Mouse (Mus musculus) ZHBTc4 (cell line): Measurements from ENCODE around the gene Grk3.

ENCODE experiments used
- DNase-seq: peaks from one replicate; pipeline ENCODE4 v3.0.0-alpha.2; 2011; ENCODE audit warnings: low read depth, low spot score

Gene Grk3

DNA sequence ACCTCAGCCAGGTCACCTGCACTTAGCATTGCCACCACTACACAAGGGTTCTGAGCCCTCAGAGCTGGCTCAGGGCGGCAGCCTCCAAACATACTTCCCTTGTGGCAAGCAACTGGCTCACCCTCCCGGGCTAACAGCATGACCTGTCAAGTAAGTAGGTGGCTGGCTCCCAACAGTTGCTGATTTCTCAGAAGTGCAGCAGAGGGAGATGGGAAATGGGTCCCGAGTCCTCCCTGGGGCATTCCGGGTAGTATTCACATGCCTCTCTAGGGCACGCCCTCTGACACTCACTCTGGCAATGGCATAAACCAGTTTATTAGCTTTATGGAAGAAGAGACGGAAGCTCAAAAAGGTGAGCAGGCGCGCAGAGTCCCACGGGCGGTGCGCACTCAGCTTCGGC, 74.6 kb downstream of the Grk3 start:
- peak; percentile 11 for DNase-seq

DNA sequence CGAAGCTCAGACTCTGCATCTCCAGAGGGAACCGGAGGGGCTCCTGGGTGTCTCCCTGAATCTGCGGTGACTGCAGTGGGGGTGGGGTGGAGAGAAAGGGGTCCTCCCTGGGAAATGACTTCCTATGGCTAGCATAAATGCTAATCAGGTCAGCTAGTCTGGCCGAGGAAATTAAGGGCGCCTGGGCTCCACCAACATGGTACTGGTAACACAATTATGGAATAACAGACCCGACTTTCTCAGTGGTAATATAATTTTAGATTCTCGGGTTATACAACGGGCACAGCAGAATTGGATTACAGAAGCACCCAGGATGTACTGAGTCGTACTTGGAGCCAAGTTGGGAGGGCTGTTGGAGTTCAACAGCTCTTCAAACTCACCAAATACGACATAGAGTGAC, 79.0 kb downstream of the Grk3 start:
- DNase-seq: no peak

DNA sequence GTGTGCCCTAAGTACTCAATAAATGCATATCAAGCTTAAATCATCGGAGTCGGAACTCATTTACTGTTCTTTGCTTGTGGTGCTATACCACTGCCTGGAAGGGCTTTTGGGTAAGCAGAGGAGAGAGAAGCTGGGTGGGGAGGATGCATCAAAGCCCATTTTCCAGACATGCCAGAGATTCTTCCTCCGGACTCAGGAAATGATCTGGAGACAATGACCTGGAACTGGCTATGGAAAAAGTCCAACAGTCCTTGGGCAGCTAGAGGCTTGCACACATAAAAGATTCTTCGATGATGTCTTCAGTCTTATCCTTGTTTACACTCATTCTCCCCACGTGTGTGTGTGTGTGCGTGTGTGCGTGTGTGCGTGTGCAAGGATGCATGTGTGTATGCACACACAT, 80.2 kb downstream of the Grk3 start:
- no peak for DNase-seq

DNA sequence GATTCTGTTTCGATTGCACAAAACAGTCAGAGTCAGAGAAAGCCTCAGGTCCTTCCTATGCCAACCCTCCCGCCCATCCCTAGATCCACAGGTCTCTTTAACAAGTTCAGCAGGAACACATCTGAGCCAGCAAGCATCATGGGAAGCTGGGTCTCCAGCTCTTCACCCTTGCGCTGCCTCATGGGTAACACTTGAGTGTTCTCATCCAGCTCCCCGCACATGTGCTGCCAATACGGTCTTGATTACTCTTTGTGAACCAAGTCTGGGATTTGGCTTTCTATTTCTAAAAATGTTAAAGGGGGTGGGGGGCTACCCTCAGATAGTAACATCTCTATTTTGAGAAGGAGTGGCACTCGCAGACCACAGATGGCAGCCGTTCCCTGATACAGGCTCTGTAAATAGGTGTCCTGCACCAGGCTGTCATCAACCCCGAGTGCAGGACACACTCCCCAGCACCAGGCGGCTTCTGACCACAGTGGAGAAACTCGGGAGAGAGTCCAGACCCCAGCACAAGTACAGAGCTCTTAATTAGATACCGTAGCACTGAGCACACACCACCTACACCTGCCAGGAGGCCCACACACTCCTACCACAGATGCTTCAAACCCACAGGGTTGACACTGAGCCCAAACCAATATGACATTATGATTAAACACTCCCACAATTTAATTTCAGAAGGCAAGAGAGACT, 82.6 kb downstream of the Grk3 start:
- no peak for DNase-seq

DNA sequence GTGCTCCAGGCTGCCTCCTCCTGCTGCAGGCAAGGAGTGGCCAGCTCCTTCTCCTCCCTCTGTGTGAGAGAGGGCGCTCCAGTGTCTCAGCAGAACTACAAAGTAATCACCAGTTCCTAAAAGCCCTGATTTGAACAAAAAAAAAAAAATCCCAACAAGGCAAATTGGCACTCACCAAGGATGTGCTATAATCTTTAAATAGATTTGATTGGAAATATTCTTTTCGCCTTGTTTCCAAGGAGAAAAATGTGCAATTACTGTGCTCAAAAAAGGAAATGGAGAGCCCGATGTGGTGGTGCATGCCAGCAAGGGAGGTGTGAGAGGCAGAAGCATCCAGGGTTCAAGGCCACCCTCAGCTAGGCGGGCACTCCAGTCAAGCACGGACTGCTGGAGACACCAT, 83.7 kb downstream of the Grk3 start:
- no peak for DNase-seq

DNA sequence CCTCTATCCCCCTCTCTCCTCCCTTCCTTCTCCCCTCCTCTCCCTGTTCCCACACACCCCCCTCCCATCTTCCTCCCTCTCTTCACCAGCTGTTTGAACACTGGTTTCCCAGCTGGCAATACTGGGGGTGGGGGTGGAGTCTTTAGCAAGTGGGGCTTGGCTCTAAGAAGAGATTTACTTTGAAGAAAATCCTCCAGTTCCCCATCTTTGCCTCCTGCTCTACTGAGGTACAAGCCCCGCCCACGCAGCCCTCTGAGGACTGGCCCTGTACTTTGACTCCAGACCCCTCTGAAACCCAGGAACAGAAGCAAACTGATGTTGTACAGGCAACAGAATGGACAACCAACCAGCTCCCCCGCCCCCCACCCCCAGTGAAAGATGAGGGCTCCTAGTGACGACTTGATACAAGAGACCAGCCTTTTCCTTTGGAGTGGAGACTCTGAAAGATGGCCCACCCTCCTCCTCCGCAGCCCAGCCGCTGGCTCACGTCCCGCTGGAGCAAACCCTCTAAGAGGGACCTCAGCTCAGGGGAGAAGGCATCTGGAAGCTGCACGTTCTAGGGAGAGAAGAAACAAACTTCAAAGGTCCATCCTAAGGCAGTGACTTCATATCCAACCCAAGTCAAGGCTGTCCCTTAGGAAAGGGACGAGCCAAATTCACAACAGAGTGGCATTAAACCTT, 87.2 kb downstream of the Grk3 start:
- DNase-seq: no peak

DNA sequence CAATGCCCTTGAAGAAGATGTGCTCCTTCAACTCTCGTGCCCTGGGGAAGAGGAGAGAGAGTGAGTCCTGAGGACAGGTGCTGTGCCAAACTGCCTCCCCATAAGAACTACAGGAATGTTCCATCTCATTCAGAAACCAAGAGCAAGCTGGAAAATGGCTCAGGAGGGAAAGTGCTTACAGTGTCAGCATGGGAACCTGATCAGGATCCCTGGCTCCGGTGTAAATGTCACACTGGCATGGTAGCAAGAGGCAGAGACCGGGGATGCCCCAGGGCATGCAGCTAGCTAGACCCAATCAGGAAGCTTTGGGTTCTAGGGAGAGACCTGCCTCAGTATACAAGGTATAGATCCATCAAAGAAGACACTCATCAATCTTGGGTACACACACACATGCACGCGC, 90.2 kb downstream of the Grk3 start:
- no peak for DNase-seq

DNA sequence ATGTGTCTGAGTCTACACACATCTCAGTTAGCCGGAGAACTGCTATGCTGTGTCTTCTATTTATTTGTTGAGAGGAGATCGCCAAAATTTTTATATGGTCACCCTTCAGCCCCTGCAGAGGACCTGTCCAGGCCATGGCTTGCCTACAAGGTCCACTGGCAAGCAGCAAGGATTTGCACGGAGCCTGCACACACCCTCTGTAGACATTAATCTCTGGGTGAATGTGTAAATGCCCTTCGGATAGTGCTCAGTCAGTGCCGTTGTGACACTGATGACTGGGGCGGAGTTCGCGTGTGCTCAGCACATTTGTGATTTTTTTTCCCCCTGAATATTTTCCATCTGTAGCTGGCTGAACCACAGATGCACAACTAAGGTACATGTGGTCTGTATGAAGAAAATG, 90.8 kb downstream of the Grk3 start:
- DNase-seq: no peak

DNA sequence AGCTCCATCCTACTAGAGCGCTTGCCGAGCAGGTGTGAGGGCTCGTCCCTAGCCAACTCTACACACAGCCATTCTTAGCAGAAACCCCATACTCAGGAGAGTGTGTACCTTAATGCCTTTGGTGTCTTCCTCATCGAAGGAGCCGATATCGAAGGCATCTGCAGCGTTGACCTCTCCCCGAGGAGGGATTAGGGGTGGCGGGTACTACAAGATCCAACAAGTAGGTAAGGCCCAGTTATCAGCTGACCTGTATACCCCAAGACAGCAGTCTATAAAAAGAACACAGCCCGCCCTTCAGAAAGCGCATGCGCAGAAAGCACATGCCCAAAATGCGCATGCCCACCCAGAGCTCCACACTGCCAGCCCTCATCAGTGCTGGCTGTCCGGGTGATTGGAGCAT, 91.8 kb downstream of the Grk3 start:
- DNase-seq: no peak

DNA sequence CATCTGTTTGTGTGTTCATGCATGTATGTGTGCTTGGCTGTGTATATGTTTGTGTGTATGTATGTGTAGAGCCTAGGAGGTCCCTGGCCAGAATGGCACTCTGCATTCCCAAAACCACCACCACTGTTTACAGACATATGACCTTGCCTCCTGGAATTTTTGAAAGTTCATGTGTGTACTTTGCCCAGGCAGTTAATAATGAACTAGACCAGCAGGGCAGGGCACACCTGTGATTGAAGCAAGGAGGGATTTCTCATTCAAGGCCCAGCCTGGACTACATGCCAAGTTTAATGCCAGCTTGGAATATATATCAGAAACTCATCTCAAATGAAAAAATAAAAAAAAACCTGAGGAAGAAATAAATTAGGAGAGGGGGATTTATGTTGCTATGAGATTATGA, 93.7 kb downstream of the Grk3 start:
- no peak for DNase-seq

DNA sequence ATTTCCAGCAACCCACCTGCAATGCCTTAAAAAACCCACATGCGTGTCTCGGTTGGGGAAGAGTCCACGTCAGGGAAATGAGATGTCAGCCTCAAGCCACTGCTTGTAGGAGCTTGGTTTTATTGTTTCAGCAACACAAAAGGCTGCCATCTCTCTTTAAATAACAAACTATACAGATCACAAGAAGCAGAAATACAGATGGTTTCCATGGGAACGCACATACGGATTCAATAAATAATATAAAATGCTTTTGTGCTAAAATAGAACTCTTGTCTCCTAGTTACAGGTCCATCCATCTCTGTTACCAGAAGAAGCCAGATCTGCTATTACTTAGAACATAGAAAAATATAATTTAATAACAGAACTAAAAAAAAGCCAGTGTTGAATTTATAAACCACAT, 105.2 kb downstream of the Grk3 start:
- no peak for DNase-seq

DNA sequence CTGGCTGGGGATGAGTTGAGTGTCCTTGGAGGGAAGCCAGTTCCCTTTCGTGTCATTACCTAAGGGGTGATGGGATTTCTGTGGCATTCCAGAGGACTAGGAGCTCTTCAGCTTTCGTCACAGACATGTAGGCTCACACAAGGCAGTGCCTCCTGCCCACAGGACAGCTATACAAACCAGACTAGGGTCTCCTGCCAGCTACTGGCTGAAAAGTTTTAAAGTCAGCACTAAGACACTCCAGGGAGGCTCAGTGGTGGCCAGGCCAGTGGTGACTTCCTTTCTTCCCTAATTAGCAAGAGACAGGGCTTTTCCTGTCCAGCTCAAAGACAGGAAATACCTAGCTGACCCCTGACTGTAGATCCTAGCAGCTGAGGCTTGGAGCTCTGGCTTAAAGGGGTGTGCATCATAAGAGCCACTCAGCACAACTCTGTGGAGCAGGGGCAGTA, 107.4 kb downstream of the Grk3 start:
- DNase-seq: no peak

DNA sequence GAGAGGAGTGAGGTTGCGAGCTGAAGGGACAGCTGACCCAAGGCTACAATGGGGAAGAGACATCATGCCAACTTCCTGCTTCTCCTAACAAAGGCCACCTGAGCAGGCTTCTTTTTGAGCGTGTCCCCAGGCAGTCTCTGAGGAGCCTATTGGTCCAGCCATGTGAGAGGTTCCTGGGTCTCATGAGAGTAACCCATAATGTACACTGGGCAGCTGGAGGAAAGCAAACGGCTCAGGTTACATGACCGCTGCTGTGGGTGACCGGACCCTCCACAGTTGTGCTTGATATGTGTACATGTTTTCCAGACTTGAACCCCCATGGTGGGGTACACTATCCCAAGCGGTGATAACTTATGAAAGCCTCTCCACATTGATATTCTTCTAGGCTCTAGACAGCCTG, 108.1 kb downstream of the Grk3 start:
- DNase-seq: no peak

DNA sequence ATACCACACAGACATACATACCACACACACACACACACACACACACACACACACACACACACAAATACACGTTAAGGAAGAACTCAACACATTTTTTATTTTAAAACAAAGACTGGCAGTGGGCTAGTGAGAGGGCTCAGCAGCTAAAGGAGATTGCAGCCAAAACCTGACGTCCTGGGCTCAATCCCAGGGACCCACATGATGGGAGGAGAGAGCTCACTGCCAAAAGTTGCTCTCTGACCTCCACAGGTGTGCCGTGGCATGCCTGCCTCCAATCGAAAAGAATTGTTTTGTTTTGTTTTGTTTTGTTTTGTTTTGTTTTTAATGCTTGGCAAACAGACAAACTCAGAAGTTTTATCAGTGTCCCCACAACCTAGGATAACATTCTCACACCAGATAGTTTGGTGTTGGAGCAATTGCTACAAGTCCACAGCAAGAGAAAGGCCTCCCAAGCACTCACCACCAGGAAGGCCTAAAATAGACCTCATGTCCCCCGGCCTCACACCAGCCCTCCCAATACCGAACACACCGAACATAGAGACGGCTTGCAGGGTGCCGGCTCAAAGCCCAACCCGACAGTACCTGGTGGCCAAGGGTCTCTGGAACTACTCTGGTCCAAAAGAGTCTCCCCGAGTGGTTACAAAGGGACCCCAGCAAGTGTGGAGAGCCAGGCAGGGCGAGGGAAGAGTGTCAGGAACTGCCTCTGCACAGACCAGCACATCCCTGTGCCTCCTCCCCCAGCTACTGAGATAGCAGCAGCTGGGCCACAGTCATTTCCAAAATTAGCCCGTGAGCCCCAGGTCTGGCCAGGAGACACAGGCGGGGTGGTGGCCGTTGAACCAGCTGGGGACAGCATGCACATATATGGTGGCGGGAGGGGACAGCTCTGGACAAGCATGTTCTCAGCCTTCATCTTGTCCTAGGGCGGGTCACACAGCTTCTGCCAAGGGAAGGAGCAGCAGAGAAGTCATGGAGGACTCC, 119.6 kb downstream of the Grk3 start, which contains the start of gene Myo18b:
Gene Myo18b, minus strand, starts transcription at position 689 of the 981 bp plus-strand sequence.
- DNase-seq: no peak

DNA sequence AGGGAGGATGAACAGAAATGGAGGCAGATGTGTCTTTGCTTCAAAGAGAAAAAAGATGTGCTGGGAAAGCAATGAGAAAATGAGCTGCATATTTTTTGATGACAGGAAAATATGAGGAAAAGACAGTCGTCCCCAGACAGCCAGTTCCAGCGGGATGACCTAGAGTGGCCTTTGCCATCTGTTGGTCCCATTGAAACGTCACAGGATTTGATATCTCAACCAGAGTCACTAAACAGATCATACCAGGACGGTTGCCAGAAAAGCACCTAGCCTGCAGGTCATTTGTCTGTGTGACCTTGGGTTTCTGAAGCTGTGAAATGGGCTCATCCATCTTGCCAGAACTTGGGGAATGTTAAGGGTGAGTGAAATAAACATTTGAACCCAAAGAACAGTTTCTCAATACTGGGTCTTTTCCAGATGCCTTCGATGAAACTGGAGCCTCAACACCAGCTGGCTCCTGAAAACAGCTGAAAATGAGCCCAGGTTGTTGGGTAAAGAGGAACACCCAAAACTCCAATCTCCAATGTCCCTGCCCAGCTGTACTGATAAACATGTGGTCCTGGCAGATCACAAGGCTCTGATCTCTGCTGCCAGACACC, 122.0 kb downstream of the Grk3 start:
- DNase-seq: no peak

DNA sequence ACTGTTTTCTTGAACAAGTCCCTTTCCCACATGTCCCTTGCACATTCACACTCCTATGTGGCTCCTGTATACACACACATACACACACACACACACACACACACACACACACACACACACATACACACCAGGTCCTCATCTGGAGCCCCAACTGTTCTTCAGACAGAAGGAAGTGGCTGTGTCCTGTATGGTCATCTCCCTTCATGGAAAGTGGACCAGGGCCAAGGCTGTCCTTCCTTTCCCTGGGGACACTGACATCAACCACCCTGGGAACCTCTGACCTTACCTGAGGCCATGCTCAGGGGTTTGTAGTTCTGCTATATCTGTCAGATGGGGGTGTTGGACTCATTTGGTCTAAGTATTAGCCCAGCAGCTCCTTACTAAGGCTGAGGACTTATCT, 123.2 kb downstream of the Grk3 start:
- DNase-seq: no peak

DNA sequence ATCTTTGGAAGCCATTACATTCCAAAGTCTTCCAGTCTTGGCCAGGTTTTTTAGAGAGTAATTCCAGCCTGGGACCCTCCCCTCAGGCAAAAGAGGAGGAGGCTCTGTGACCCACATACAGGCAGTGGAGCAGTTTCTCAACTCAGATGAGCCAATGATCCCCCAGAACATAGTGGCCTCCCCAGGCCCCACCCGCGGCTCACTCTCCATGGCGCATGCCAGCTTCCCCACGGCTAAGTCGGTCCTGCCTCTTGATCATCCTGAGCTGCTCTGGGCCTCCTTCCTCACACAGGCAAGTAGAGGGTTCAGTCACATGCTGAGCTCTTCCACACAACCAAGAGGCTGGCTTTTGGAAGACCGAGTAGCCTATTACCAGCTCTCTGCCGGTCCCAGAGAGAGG, 126.9 kb downstream of the Grk3 start:
- DNase-seq: no peak

DNA sequence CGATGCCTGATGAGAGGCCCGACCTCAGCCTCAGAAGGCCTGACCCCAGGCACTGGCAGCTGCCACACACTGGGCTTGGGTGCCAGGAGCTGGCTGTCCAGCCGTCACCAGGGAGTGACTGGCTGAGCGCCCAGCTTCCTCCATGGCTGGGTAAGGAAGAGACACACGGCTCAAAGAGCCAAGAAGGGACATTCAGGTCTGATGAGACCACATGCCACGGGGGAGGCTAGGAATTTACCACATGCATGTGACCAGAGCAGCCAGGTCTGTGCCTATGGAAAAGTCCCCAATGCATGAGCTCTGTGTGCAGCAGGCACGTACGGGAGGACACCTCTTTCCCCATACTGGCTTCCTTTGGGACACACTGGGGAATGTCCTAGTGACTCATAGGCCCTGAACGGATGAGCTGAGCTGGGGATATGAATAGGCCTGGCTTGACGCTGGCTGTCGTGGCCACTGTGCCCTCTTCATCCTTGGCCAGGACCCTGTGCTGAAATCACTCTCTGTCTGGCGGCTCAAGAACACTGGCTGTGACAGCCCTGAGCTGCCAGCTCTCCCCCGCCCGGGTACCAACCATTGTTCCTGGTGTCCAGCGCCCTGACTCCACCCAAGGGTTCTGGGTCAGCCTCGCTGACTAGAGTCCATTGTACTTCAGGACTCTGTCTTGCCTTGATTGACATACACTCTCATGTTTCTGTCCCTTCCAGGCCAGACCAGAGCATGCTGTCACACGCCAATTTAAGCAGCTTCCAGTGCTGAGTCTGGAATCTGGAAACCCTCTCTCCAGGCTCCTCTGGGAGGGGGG, 128.7 kb downstream of the Grk3 start:
- DNase-seq: no peak

DNA sequence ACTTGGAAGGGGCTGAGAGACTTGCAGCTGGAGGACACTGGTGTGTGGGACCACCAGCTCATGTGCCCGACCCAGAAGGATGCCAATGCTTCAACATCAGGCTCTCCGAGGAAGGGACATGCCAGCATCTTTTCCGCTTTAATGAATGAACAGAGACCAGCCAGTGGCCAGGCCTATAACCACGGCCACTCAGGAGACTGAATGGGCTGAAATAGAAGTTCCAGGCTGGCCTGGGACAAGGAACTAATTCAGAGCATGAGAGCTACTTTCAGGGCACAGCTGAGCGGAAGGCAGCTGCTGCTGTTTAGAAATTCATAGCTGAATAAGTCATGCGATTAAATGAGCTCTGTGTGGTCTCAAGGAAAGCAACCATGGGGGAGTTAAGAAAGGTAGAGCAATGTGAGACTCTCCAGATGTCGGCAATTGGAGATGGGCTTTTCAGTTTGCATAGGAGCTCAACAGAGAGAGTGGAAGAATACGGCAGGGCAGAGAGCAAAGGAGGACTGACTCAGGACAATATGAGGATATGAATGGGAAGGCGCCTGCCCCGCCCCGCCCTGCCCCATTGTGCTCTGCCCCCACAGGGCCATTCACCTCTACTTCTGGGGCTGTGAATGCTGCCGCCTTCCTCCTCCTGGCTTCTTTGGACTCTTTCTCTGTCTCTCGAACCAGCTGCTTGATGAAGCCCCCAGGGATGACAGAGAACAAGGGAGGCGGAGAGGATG, 138.0 kb downstream of the Grk3 start:
- no peak for DNase-seq

DNA sequence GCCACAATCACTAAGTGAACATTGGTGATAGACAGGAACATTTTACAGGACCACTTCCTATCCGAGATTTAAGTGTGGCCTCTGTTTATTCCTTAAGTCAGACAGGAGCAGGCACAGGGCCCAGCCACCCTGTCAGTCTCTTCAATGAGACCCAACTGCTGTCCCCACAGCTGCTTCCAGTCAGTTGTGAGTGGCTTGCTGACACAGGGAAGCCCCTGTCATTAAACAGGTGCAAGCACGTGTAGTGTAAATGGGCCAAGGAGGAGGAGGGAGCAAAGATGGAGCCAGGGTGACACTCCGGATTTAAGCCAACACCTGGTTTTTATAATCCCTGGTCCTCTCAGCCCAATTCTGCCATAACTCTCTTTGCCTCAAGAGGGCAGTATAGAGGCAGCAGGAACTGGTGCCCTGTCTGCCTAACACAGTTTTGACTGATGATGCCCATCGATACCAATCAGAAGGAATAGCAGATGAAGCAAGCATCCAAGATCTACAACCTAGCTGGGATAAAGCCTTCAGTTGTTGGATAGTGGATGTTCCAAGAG, 138.7 kb downstream of the Grk3 start:
- DNase-seq: peak; percentile 59
